Mouse (Mus musculus) cerebellum, adult (tissue): ENCODE measurements around the gene Ugt1a5.
"Not testable (repeated sequence)": the region's sequence is repeated elsewhere in the genome, so short reads cannot be mapped to it uniquely, and the experiment has no call there.

Experiments used
- ATAC-seq: cut with Nextera tagmentation; 2 replicates; pipeline ENCODE4 v1.9.2; 2017; ENCODE audit warnings: mild to moderate bottlenecking, moderate library complexity, mixed read lengths; ENCODE audit not compliant: insufficient number of reproducible peaks, low FRiP score, low TSS enrichment

Ugt1a5 gene

GRCm38 (mm10) chr1:88220336-88220735 is 54.5 kb downstream of the Ugt1a5 start:
- no peak for ATAC-seq

- ATAC-seq: no peak
Observed at GRCm38 (mm10) chr1:88222216-88222615, 56.4 kb downstream of the Ugt1a5 start.

GRCm38 (mm10) chr1:88223011-88223515 is 57.3 kb downstream of the Ugt1a5 start:
- ATAC-seq: not testable (repeated sequence)

GRCm38 (mm10) chr1:88223591-88223990 is 57.8 kb downstream of the Ugt1a5 start:
- ATAC-seq: no peak

- no peak for ATAC-seq
Observed at GRCm38 (mm10) chr1:88224029-88224776, 58.4 kb downstream of the Ugt1a5 start.

- not testable (repeated sequence) for ATAC-seq
Observed at GRCm38 (mm10) chr1:88225301-88225700, 59.5 kb downstream of the Ugt1a5 start.

- ATAC-seq: no peak
Observed at GRCm38 (mm10) chr1:88225741-88226140, 59.9 kb downstream of the Ugt1a5 start.

- no peak for ATAC-seq
Observed at GRCm38 (mm10) chr1:88226670-88227379, 61.0 kb downstream of the Ugt1a5 start, which contains the start of gene Mroh2a. Mroh2a (plus strand) TSS chr1:88226986.

- ATAC-seq: no peak
Observed at GRCm38 (mm10) chr1:88227482-88227881, 61.7 kb downstream of the Ugt1a5 start.

GRCm38 (mm10) chr1:88228121-88228520 is 62.3 kb downstream of the Ugt1a5 start:
- ATAC-seq: no peak

- ATAC-seq: no peak
Observed at GRCm38 (mm10) chr1:88229566-88229965, 63.8 kb downstream of the Ugt1a5 start.

- no peak for ATAC-seq
Observed at GRCm38 (mm10) chr1:88229986-88230385, 64.2 kb downstream of the Ugt1a5 start.

GRCm38 (mm10) chr1:88230421-88230820 is 64.6 kb downstream of the Ugt1a5 start:
- ATAC-seq: no peak

GRCm38 (mm10) chr1:88230981-88231802 is 65.4 kb downstream of the Ugt1a5 start:
- no peak for ATAC-seq

GRCm38 (mm10) chr1:88231803-88232499 is 66.1 kb downstream of the Ugt1a5 start:
- ATAC-seq: no peak

- ATAC-seq: no peak
Observed at GRCm38 (mm10) chr1:88232664-88233380, 67.0 kb downstream of the Ugt1a5 start.

- ATAC-seq: no peak
Observed at GRCm38 (mm10) chr1:88233421-88234247, 67.8 kb downstream of the Ugt1a5 start.

GRCm38 (mm10) chr1:88234248-88234610 is 68.4 kb downstream of the Ugt1a5 start:
- ATAC-seq: no peak

- ATAC-seq: no peak
Observed at GRCm38 (mm10) chr1:88234646-88235045, 68.8 kb downstream of the Ugt1a5 start.
